Mouse (Mus musculus): ENCODE measurements around the gene Atat1. TPM values are rescaled to one million over a fixed set of nuclear protein-coding genes. Genes with fewer than 3 reads are reported as not detected.

The Atat1 gene
- polyA plus RNA-seq, 1 experiment from 2014 or later: 82.2 TPM

DNA sequence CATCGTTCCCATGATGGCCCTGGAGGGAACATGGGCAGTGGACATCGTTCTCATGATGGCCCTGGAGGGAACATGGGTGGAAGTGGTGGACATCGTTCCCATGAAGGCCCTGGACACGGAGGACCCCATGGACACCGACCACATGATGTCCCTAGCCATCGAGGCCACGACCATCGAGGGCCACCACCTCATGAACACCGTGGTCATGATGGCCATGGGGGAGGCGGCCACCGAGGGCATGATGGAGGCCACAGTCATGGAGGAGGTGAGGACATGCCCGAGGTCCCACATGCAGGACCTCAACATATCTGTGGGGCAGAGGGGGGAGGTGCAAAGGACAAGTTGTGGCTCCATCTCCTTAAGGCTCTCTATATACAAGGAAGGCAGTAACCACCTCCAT lies 20.8 kb upstream of the Atat1 start:
- Histone ChIP-seq H3K36me3 (ENCODE audit: insufficient read depth, low read length) (peaks cover 54% of the 10 kb centered on the region), H3K27ac (ENCODE audit: low read length) (no peak overlapping the region), H3K27me3 (ENCODE audit: insufficient read depth, low read length) (no peaks in the 10 kb centered on the region), H3K4me3 (ENCODE audit: low read length) (no peak overlapping the region), H3K4me2 (replicated peaks; ENCODE audit: low read depth, low read length) (no peak overlapping the region), H3K4me1 (ENCODE audit: insufficient read depth, low read length) (no peaks in the 10 kb centered on the region), H3K9ac (replicated peaks; ENCODE audit: low read length) (no peak overlapping the region), H3K9me3 (ENCODE audit: low read length) (no peaks in the 10 kb centered on the region)
- no peak for ATAC-seq (ENCODE audit: low FRiP score, low TSS enrichment)
- whole genome bisulfite sequencing: 93% methylated on average over 12 of the region's 12 CpGs

DNA sequence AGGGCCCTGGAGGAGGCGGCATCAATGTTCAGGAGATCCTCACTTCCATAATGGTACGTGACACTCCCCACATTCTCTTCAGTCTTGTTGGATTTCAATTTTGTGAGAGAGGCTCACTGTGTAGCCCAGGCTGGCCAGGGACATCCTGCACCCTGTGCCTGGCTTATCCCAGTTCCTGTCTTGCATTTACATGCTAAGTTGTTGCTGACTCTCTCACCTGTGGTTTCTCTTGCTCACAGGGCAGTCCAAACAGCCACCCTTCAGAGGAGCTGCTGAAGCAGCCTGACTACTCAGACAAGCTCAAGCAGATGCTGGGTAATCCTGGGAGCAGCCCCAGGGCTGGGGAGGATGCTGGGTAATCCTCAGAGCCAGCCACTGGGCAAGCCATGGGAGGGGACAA lies 19.7 kb upstream of the Atat1 start:
- H3K9ac ChIP-seq (replicated peaks; ENCODE audit: low read length): no peak overlapping the region
- no peaks in the 10 kb centered on the region for H3K4me1 ChIP-seq (ENCODE audit: insufficient read depth, low read length)
- H3K4me2 ChIP-seq (replicated peaks; ENCODE audit: low read depth, low read length): no peak overlapping the region
- H3K36me3 ChIP-seq (ENCODE audit: insufficient read depth, low read length): peaks cover 61% of the 10 kb centered on the region
- no peak overlapping the region for H3K4me3 ChIP-seq (ENCODE audit: low read length)
- ATAC-seq (ENCODE audit: low FRiP score, low TSS enrichment): no peak
- H3K27me3 ChIP-seq (ENCODE audit: insufficient read depth, low read length): no peaks in the 10 kb centered on the region
- no peak overlapping the region for H3K27ac ChIP-seq (ENCODE audit: low read length)
- WGBS: 94% methylated on average over 2 of the region's 2 CpGs
- H3K9me3 ChIP-seq (ENCODE audit: low read length): no peaks in the 10 kb centered on the region

DNA sequence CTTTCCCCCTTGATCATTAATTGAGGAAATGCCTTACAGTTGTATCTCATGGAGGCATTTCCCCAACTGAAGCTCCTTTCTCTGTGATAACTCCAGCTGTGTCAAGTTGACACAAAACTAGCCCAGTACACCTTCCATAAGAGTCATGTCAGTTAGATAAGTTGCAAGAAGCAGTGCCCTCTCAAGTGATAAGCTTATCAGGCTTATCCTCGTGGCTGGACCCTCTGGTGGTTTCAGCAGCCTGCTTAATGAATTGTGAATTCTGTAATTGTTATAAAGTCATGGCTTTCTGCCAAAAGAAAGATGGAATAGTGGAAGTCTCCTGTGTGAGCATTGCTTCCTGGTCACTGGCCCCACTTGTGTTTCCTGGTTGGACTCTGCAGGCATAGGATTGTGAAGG lies 17.6 kb upstream of the Atat1 start:
- Histone ChIP-seq H3K27me3 (ENCODE audit: insufficient read depth, low read length) (no peaks in the 10 kb centered on the region), H3K36me3 (ENCODE audit: insufficient read depth, low read length) (peaks cover 75% of the 10 kb centered on the region), H3K4me1 (ENCODE audit: insufficient read depth, low read length) (no peaks in the 10 kb centered on the region), H3K4me2 (replicated peaks; ENCODE audit: low read depth, low read length) (no peak overlapping the region), H3K9ac (replicated peaks; ENCODE audit: low read length) (no peak overlapping the region), H3K4me3 (ENCODE audit: low read length) (no peak overlapping the region), H3K27ac (ENCODE audit: low read length) (no peak overlapping the region), H3K9me3 (ENCODE audit: low read length) (no peaks in the 10 kb centered on the region)
- ATAC-seq (ENCODE audit: low FRiP score, low TSS enrichment): no peak
- WGBS: 70% methylated on average over 1 of the region's 1 CpGs

DNA sequence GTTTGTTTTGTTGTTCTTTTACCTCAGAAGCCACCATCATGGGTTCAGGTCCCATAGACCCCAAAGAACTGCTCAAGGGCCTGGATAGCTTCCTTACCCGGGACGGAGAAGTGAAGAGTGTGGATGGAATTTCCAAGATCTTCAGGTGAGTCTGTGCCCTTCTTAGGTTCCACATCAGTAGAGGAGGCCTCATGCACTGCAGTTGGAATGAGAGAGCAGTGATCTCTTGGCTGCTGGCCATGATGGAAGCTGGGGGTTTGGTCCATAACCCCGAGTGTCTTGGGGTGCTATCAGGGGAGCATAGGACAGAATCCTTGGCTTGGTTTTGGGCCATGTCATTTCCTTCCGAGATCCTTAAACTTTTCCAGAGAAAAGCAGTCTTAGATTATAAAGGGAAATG lies 13.4 kb upstream of the Atat1 start:
- no peak for ATAC-seq (ENCODE audit: low FRiP score, low TSS enrichment)
- no peak overlapping the region for H3K27ac ChIP-seq (ENCODE audit: low read length)
- H3K4me2 ChIP-seq (replicated peaks; ENCODE audit: low read depth, low read length): no peak overlapping the region
- H3K4me1 ChIP-seq (ENCODE audit: insufficient read depth, low read length): peaks cover 21% of the 10 kb centered on the region
- H3K27me3 ChIP-seq (ENCODE audit: insufficient read depth, low read length): no peaks in the 10 kb centered on the region
- H3K4me3 ChIP-seq (ENCODE audit: low read length): no peak overlapping the region
- H3K9me3 ChIP-seq (ENCODE audit: low read length): no peaks in the 10 kb centered on the region
- peaks cover 44% of the 10 kb centered on the region for H3K36me3 ChIP-seq (ENCODE audit: insufficient read depth, low read length)
- H3K9ac ChIP-seq (replicated peaks; ENCODE audit: low read length): no peak overlapping the region
- 95% methylated on average over 4 of the region's 4 CpGs for WGBS

DNA sequence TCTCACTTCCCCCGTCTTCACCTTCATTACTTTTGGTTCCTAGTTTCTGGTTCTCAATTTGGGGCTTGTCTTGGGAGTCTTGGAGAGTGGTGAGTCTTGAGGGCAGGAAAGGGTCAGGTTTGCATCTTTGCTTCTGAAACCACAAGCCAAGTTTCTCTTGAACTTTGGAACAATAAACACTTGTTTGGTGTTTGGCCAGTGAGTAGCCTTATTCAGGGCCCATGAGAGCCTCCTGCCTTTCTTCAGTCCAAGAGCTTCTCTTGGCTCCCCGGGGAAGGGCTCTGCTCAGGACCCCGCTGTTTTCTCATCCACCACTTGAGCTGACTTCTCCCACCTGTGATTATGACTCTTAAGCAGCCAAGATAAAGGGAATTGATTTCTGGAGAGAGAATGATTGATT lies 12.7 kb upstream of the Atat1 start:
- Histone ChIP-seq H3K9ac (replicated peaks; ENCODE audit: low read length) (no peak overlapping the region), H3K27me3 (ENCODE audit: insufficient read depth, low read length) (no peaks in the 10 kb centered on the region), H3K4me1 (ENCODE audit: insufficient read depth, low read length) (peaks cover 21% of the 10 kb centered on the region), H3K27ac (ENCODE audit: low read length) (no peak overlapping the region), H3K9me3 (ENCODE audit: low read length) (no peaks in the 10 kb centered on the region), H3K4me3 (ENCODE audit: low read length) (no peak overlapping the region), H3K36me3 (ENCODE audit: insufficient read depth, low read length) (peaks cover 37% of the 10 kb centered on the region), H3K4me2 (replicated peaks; ENCODE audit: low read depth, low read length) (no peak overlapping the region)
- 80% methylated on average over 3 of the region's 3 CpGs for WGBS
- no peak for ATAC-seq (ENCODE audit: low FRiP score, low TSS enrichment)

DNA sequence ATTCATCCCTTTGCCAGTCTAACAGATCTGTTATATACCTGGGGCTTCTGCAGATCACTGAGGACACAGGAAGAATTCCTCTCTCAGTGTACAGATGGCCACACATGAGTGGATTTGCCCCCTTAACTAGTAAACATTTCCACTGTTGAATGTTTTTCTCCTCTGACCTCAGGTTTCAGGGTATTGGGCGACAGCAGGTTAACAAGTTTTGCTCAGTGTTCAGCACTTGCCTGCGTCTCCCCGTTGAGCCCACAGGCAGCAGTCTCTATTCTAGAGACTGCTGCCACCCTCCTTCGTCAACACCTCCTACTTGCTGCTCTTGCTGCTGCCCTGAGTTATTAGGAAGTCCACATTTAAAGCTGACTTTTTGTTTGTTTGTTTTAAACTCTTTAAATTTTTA lies 11.8 kb upstream of the Atat1 start:
- WGBS: 71% methylated on average over 4 of the region's 4 CpGs

DNA sequence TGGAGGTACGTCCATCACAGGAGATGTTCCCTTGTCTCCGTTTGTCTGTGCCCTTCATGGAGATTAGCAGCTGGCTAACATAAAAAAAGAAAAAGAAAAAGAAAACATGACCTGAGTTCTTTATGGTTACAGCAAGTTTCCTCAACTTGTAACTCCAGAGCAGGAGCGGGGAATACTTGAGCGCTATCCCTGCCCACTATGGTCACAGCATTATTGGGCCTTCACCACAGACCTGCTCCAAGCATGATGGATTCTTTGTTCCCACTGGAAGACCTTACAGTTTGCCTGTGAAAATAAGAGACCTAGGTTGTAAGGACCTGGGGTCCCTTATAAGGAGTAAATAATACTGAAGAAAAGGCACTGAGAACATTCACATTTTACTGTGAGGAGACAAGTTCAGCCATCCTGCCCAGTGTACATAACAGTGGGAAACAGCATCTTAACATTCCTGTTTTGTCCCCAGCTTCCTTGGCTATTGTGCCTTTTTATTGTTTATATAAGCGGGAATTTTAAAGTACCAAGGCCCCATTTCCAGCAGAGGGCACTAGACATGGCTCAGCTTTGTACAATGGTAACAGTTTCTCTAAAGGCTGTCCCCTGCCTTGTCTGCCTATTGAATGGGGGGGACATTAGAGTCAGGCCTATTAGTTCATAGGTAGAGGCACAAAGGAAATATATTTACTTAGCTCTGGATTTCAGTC lies 11.1 kb upstream of the Atat1 start:
- H3K27ac ChIP-seq (ENCODE audit: low read length): peak overlapping the region; percentile 95
- no peak overlapping the region for H3K4me2 ChIP-seq (replicated peaks; ENCODE audit: low read depth, low read length)
- no peak for ATAC-seq (ENCODE audit: low FRiP score, low TSS enrichment)
- H3K27me3 ChIP-seq (ENCODE audit: insufficient read depth, low read length): no peaks in the 10 kb centered on the region
- no peaks in the 10 kb centered on the region for H3K9me3 ChIP-seq (ENCODE audit: low read length)
- H3K4me3 ChIP-seq (ENCODE audit: low read length): no peak overlapping the region
- H3K4me1 ChIP-seq (ENCODE audit: insufficient read depth, low read length): peaks cover 21% of the 10 kb centered on the region
- 0 out of 2 replicates have a peak overlapping the region, but pooled peaks have one; percentile 6 for H3K9ac ChIP-seq (replicated peaks; ENCODE audit: low read length)
- H3K36me3 ChIP-seq (ENCODE audit: insufficient read depth, low read length): peaks cover 25% of the 10 kb centered on the region
- WGBS: 70% methylated on average over 5 of the region's 5 CpGs

More for the DNA sequence above, 11.8 kb upstream of the Atat1 start:
- Histone ChIP-seq H3K9me3 (ENCODE audit: low read length) (no peaks in the 10 kb centered on the region), H3K4me2 (replicated peaks; ENCODE audit: low read depth, low read length) (no peak overlapping the region), H3K36me3 (ENCODE audit: insufficient read depth, low read length) (peaks cover 32% of the 10 kb centered on the region), H3K4me3 (ENCODE audit: low read length) (no peak overlapping the region), H3K27me3 (ENCODE audit: insufficient read depth, low read length) (no peaks in the 10 kb centered on the region), H3K4me1 (ENCODE audit: insufficient read depth, low read length) (peaks cover 21% of the 10 kb centered on the region), H3K9ac (replicated peaks; ENCODE audit: low read length) (no peak overlapping the region), H3K27ac (ENCODE audit: low read length) (no peak overlapping the region)
- ATAC-seq (ENCODE audit: low FRiP score, low TSS enrichment): no peak

DNA sequence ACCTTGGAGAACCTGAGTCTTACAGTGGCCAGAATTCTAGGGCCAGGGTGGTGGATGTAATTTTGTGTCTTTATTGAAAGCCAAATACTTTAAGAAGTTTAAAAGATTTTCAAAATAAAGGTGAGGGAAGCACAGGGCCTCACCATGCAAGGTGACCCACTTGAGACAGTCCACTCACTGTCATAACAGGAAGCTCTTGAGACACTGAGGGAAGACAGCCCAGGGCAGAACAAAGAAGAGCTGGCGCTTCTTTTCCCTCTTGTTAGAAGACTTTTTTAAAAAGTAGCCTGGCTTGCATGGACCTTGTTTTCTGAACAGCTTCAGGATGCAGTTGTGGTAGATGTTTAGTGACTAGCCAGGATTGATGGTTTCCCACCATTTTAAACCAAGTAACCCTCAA lies 10.5 kb upstream of the Atat1 start:
- H3K9ac ChIP-seq (replicated peaks; ENCODE audit: low read length): peak overlapping the region; percentile 84; the same call in 1 of the 2 replicates
- no peaks in the 10 kb centered on the region for H3K9me3 ChIP-seq (ENCODE audit: low read length)
- no peak overlapping the region for H3K4me2 ChIP-seq (replicated peaks; ENCODE audit: low read depth, low read length)
- H3K4me1 ChIP-seq (ENCODE audit: insufficient read depth, low read length): peaks cover 24% of the 10 kb centered on the region
- H3K4me3 ChIP-seq (ENCODE audit: low read length): no peak overlapping the region
- H3K36me3 ChIP-seq (ENCODE audit: insufficient read depth, low read length): peaks cover 22% of the 10 kb centered on the region
- no peaks in the 10 kb centered on the region for H3K27me3 ChIP-seq (ENCODE audit: insufficient read depth, low read length)
- no peak for ATAC-seq (ENCODE audit: low FRiP score, low TSS enrichment)
- peak overlapping the region; percentile 95 for H3K27ac ChIP-seq (ENCODE audit: low read length)
- WGBS: 81% methylated on average over 1 of the region's 1 CpGs

DNA sequence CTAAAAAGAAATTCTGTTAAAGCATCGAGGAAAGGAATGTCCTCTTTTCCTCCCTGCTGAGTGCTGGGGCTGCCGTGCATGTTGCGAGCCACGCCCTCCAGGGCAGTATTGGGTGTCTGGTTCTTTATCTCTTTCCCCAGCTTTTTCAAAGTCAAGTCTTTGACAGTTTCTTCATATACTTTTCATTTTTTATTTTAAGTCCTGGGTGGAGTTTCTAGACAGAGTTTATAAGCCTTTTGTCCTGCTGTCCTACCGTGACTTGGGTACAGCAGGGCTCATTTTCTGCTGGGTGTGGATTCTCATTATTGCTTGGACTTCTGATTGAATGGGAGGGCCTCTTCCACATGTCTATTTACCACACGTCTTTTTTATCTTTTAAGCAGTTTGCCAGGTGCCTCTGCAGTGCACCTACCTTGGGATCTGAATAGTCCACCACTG lies 10.0 kb upstream of the Atat1 start:
- 42% methylated on average over 6 of the region's 6 CpGs for WGBS
- ATAC-seq (ENCODE audit: low FRiP score, low TSS enrichment): no peak
- Histone ChIP-seq H3K4me1 (ENCODE audit: insufficient read depth, low read length) (peaks cover 29% of the 10 kb centered on the region), H3K9ac (replicated peaks; ENCODE audit: low read length) (peak overlapping the region; percentile 84), H3K27ac (ENCODE audit: low read length) (peak overlapping the region; percentile 95), H3K4me2 (replicated peaks; ENCODE audit: low read depth, low read length) (peak overlapping the region; percentile 70), H3K4me3 (ENCODE audit: low read length) (peak overlapping the region; percentile 85), H3K27me3 (ENCODE audit: insufficient read depth, low read length) (no peaks in the 10 kb centered on the region), H3K36me3 (ENCODE audit: insufficient read depth, low read length) (peaks cover 18% of the 10 kb centered on the region), H3K9me3 (ENCODE audit: low read length) (no peaks in the 10 kb centered on the region)

DNA sequence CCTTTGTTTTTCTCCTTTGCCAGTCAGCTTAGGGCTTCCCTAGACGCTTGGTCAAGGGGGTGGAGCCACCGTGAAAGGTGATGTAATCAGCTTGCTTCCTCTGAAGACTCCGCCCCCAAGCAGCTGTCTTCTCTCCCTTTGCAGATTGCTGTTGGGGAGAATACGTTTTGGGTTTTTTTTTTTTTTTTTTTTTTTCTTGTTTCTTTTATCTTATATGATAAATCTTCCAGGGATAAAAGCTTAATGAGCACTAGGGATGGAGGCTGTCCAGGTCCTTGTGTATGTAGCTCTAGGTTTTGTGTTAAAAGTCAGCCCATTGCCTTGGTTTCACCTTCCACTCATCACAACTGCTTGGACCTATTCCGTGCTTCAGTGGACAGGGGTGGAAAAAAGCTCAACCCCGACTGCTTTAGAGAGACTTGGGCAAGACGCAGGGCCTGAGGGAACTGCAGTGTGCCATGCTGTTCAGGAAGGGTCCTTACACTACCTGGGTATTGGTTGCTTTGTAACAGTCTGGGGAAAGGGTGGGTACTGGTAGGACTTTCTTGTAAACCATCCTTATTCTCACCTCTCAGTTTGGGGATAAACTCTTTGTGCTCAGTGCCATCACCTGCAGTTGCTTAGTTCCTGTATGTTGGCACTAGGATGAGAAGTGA lies 9.3 kb upstream of the Atat1 start:
- Histone ChIP-seq H3K9me3 (ENCODE audit: low read length) (no peaks in the 10 kb centered on the region), H3K36me3 (ENCODE audit: insufficient read depth, low read length) (peaks cover 15% of the 10 kb centered on the region), H3K9ac (replicated peaks; ENCODE audit: low read length) (peak overlapping the region; percentile 84), H3K4me1 (ENCODE audit: insufficient read depth, low read length) (peaks cover 30% of the 10 kb centered on the region), H3K27ac (ENCODE audit: low read length) (peak overlapping the region; percentile 95), H3K4me3 (ENCODE audit: low read length) (peak overlapping the region; percentile 85), H3K27me3 (ENCODE audit: insufficient read depth, low read length) (no peaks in the 10 kb centered on the region), H3K4me2 (replicated peaks; ENCODE audit: low read depth, low read length) (peak overlapping the region; percentile 70)
- peak; percentile 28; the same call in 1 of the 2 replicates for ATAC-seq (ENCODE audit: low FRiP score, low TSS enrichment)
- 7% methylated on average over 7 of the region's 7 CpGs for WGBS

Measured in kidney, embryonic 16.5 days (tissue).